Mouse (Mus musculus): ENCODE results near the gene Il1rapl2. TPM values are rescaled to one million over a fixed set of nuclear protein-coding genes. Genes with fewer than 3 reads are reported as not detected.
"Not testable (repeated sequence)": the region's sequence is repeated elsewhere in the genome, so short reads cannot be mapped to it uniquely, and the experiment has no call there.

Gene Il1rapl2
- total RNA-seq, 2 experiments from 2014 or later = not detected

DNA sequence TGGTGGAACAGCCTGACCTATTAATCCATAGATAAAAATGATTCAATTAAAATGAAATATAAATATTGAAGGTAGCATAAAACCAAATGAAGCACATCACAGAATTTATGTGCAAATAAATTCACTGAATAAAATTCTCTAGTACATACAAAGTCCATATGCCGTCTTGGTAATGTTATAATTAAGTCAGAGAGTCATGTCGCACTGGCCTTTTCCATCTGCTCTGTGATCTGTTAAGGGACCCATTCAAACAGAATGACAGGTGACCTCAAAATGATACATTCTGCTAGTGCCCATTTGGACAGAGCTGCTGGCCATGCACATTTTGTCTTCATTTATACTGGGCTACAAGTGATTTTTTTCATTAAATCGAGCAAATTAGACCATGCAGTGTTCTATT lies 534.3 kb downstream of the Il1rapl2 start:
- ATAC-seq (replicated peaks; ENCODE audit: low FRiP score, poor library complexity, severe bottlenecking) = no peak

DNA sequence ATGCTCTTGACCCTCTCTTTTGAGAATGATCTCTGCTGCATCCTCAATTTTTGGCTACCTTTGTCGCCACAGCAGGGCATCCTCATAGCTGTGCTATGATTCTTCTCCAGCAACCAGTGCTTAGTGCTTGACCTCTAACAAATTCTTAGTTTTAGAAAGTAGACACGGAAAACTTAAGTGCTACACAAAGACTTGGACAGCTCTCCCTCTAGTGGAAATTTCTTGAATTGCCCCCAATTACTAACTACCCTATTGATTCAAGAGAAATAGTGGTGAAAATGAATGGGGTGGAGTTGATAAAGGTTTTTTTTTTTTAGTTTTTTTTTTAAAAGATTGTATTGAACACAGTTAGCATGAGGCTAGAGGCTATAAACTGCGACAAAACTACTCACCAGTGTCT lies 599.7 kb downstream of the Il1rapl2 start:
- no peak for ATAC-seq (replicated peaks; ENCODE audit: low FRiP score, poor library complexity, severe bottlenecking)

DNA sequence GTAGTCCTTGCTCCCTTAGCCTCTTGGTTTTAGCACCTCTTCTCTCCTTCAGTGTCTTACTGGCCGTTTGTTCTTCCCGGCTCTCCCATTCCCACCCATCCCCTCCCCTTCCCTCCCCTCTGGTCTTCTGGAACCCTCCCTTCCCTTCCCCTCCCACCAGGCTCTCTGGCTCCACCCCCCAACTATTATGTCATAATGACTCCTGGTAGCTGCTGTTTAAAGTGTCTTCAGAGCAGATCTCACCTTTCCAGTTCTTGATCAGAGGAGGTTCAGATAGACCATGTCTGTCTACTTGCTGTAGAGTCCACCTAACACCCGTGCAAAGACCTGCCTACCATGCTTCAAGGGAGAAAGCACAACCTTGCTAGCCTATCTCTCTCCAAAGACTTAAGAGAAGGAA lies 639.1 kb downstream of the Il1rapl2 start, which contains the start of gene Tex13a:
Gene Tex13a, minus strand, starts transcription at position 101 of the 400 bp plus-strand sequence.
- no peak for ATAC-seq (replicated peaks; ENCODE audit: low FRiP score, poor library complexity, severe bottlenecking)

DNA sequence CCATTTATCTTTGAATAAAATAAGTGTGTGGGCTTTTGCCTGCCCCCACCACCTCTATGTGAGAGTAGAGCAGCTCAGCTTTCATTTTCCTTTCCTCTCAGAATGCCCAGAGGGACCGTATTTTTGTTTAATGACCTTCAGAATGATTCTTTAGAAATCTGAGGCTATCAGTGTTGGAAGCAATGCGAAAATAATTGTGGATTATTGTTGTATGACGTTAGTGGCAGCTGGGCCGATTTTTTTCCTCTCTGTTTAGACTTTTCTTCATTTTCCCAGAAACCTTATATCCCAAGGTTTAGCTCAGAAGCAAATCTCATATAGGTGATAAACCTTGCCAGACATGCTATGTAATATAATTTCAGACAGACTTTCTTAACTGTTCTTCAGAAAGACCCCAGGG lies 664.2 kb downstream of the Il1rapl2 start:
- no peak for ATAC-seq (replicated peaks; ENCODE audit: low FRiP score, poor library complexity, severe bottlenecking)

DNA sequence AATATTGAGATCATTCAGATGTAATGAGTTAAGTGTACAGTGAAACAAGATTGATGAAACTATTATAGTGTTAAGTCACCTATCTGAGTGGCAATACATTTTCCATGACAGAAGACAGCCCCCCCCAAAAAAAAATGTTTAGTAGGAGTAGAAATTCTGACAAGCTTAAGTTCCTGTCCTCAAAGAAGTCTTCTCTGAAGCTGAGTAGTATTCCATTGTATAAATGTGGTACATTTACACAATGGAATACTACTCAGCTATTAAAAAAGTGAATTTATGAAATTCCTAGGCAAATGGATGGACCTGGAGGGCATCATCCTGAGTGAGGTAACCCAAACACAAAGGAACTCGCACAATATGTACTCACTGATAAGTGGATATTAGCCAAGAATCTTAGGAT lies 778.3 kb downstream of the Il1rapl2 start:
- ATAC-seq (replicated peaks; ENCODE audit: low FRiP score, poor library complexity, severe bottlenecking) = not testable (repeated sequence)

DNA sequence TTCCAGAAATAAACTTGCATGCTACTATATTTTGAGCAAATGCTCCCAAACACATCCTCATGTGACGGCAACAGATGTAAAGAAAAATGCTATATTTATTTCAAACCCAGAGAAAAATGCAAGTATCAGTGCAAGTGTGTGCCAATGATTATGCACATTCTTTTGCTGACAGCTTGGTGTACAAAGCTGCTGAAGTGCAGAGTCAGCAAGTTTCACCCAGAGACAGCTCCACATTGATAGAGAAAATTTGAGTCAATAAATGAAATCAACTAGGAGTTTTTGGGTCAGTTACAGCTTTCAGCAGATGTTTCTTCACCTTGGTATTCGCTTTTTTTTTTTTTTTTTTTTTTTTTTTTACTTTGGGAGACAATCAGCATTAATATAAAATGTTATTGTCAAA lies 863.4 kb downstream of the Il1rapl2 start:
- ATAC-seq (replicated peaks; ENCODE audit: low FRiP score, poor library complexity, severe bottlenecking) = no peak

DNA sequence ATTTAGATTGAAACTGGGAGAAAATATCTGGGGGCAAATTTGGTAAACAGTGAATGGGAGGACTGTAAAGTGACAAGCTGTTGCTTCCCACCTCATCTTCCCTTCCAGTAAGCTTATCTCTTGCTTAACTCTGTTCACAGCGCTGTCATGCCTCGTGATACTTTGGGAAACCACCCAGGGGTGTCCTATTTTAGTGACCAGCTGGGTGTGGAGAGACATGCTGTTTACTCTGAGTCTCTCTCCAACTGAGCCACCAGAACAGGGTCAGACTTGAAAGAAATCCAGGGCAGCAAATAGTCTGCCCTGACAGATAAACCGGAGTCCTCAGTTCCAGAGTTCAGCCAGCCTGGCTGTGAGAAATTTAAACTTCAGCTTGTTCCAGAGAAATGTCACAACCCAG lies 867.5 kb downstream of the Il1rapl2 start:
- no peak for ATAC-seq (replicated peaks; ENCODE audit: low FRiP score, poor library complexity, severe bottlenecking)

DNA sequence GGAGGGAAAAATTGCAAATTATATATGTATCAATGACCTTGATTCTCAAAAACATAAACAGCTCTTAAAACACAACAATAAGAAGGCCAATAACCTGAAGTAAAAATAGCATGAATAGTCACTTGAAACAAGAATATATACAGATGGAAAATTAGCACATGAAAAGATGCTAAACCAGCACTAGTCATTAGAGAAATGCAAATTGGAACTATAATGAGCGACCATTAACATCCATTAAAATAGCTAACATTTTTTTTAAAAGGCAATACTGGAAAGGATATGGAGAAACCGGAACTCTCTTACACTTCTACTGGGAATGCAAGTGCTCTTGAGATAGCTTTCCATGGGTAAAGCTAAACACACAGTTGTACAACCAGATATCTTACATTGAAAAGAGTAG lies 879.4 kb downstream of the Il1rapl2 start:
- ATAC-seq (replicated peaks; ENCODE audit: low FRiP score, poor library complexity, severe bottlenecking) = no peak

DNA sequence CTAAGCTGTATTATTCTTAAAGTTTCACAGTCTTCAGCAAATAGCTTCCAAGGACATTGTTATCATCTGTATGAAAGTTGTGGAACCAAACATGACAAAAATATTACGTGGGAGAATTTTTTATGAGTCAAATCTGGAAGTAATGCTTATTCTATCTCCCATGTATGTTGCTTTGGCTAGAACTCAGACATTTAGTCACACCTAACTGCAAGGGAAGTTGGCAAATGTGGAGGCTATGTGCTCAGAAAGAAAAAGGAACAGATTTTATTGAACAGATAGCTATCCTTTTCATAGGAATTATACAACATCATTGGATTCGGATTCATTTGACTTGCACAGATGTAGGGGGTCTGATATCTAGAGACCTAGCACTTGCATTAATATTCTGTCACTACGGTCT lies 908.1 kb downstream of the Il1rapl2 start:
- no peak for ATAC-seq (replicated peaks; ENCODE audit: low FRiP score, poor library complexity, severe bottlenecking)

DNA sequence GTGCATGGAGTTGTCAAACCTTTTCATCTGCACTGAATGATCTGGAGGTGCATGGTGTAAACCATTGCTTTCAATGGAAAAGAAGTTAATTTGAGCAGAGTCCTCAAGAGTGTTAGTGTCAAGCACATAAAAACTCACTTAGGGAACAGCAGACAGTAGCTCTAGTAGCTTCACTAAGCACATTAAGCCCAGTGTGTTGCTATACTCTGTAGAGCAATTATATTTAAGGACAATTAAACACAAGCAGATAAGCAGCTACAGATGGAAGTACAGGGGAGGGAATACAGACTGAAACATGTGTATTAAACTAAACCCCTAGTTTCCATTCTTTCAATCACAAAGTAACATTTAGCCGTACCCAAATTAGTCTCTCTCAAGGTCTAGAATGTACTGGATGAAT lies 930.1 kb downstream of the Il1rapl2 start:
- no peak for ATAC-seq (replicated peaks; ENCODE audit: low FRiP score, poor library complexity, severe bottlenecking)

DNA sequence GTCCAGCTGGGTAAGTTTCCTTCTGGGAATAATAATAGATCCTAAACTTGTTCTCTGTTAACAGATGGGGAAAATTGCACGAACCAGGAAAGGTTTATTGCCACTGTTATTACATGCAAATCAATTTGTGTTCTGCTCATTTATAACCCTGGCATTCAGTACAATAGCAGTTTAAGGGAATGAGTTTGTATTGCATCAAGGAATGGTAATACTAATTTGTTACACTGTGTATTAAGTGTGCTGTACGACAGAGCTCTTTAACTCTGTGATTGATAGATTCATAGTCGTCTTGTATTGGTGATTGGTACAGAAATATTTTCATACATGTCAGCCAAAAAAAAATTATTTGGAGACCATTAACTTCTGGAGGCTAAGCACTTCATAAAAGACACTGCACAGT lies 934.6 kb downstream of the Il1rapl2 start:
- no peak for ATAC-seq (replicated peaks; ENCODE audit: low FRiP score, poor library complexity, severe bottlenecking)

DNA sequence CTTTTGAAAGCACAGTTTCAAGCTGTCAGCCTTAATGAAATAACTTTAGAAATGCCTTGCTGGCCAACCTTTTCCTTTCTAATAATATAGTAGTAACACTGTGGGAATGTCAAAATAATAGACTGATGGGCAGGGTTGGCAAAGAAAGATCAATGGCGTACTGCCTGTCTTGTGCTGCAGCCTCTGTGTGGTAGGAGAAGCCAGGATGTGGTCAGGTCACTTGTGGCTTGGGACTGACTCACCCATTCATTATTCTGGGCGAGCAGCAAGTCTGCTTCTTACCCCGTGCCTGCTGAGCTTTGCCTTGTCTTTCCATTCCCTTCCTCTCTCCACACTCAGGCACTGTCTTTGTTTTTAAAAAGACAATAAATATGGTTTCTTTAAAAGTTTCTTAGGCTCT lies 1049.7 kb downstream of the Il1rapl2 start:
- ATAC-seq (replicated peaks; ENCODE audit: low FRiP score, poor library complexity, severe bottlenecking) = no peak

DNA sequence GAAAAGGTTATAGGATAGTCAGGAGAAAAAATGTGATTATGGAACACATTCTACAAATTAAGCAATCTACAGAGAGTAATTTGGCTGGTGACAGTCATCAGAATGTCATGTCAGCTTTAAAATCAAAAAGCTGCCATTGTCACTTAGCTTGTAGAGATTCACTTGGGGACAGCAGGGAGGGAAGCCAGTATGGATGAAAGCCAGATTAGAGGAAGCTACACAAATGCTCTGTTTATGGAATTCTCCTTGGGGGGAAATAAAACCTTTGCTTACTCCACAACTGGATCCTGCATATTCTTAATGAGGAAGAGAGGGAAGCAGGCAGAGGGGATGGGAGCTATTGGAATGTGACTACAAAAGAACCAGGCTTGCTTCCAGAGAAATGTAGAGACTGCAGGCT lies 1054.9 kb downstream of the Il1rapl2 start:
- ATAC-seq (replicated peaks; ENCODE audit: low FRiP score, poor library complexity, severe bottlenecking) = no peak

DNA sequence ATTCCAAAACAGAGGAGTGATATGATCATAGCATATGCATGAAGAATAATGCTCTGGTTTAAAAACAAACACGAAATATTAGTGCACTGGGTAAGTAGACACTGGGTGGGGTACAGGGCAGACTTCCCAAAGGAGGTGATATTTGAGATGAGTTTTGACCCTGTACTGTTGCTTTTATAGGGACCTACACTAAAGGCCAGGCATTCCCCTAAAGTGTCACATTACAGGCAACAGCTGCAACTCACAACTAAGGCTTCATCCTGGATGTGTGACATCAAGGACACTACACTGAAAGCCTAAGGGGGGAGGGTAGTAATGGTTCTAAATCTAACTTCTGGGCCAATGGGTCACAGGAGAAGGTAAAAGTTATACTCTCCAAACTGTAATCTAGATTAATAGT lies 1152.0 kb downstream of the Il1rapl2 start:
- ATAC-seq (replicated peaks; ENCODE audit: low FRiP score, poor library complexity, severe bottlenecking) = no peak

DNA sequence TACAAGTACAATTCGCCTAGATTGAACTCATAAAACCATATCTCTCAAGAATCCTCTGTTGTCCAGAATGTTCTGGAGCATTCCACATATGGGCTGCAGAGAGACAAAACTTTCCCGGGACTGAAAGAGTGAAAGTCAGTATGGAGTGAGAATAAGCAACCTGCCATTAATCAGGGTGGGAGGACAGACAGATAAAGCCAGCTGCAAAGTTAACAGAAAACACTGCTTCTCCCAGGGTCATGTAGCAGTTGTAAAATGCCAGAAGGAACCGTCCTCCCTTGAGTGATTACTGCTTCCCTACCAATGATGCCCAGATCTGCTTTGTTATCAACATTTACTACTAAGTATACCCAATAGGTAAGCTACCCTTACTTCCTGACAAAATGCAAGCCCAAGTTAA lies 1230.5 kb downstream of the Il1rapl2 start:
- no peak for ATAC-seq (replicated peaks; ENCODE audit: low FRiP score, poor library complexity, severe bottlenecking)

DNA sequence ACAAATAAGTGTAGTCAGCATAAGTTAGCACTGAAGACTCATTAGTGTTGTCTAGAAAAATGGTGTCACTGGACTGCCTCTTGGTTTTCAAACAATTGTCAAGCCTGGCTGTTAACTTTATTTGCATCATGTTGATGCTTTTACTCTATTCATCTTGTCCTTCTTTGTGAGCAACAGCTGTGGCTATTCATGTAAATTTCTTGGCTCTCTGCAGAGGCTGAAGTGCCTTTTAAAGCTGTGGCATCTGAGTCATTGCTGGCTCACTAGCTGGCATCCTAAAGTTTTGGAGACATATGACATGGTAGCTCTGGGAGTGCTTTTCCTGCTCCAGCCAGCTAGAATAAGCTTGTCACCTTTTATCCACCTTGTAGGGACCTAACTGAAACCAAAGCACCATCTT lies 1261.5 kb downstream of the Il1rapl2 start:
- ATAC-seq (replicated peaks; ENCODE audit: low FRiP score, poor library complexity, severe bottlenecking) = no peak

DNA sequence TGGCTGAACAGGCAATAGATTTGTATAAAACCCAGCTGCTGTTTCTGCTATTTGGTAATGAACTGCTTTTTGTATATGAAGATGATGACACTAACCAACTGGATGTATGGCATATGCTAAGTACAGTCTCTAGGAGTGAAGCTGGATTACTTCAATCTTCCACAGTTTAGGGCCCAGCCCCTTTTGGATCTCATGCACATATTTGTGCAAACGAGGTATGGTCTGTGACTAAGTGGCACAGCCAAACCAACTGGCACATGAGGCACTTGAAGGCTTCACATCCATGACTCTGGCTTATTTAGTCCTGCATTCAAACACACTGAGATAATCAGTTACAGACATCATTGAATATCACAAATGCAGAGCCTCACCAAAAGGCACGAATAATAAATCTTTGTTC lies 1263.5 kb downstream of the Il1rapl2 start:
- no peak for ATAC-seq (replicated peaks; ENCODE audit: low FRiP score, poor library complexity, severe bottlenecking)

DNA sequence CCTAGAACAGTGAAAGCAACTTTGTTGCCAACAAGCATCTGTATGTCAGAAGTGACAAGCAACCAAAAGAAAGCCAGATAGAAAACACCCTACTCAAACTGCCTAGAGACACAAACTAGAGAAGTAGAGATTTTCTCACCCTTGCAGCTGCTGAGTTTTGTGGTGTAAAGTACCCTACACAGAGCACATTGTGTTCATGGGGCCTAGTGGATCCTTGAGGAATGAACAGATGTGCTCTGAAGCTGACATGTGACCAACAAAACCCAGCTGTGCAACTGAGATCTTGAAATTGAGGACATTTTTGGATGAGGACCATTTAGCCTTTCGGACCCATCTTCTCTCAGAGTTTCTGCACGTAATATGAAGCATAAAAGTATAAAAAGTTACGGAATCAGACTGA lies 1268.0 kb downstream of the Il1rapl2 start:
- no peak for ATAC-seq (replicated peaks; ENCODE audit: low FRiP score, poor library complexity, severe bottlenecking)

Data from erythroid progenitor cell, adult 5-6 weeks (primary cell).